Mouse (Mus musculus) cerebral cortex, adult 2 months (tissue): ENCODE measurements around the gene Fstl5.

Experiments used
- WGBS: fragments of 180-500 bp; shearing (Covaris S2); methylation state at CpG from one replicate; pipeline ENCODE4 v1.1.7; 2018; 5-methylcytosine and 5-hydroxymethylcytosine counted together

The Fstl5 gene

GRCm38 (mm10) chr3:76074060-76074707 is at the start of gene Fstl5:
Gene Fstl5, plus strand, starts transcription at chr3:76074270.
- under 1% methylated on average over 28 of the region's 28 CpGs for WGBS

GRCm38 (mm10) chr3:76051124-76051523 is 22.9 kb upstream of the Fstl5 start:
- WGBS, result 93% methylated on average over 3 of the region's 3 CpGs

GRCm38 (mm10) chr3:76061996-76062395 is 12.1 kb upstream of the Fstl5 start:
- WGBS, result 90% methylated on average over 1 of the region's 1 CpGs

GRCm38 (mm10) chr3:76067920-76068319 is 6.2 kb upstream of the Fstl5 start:
- under 1% methylated on average over 3 of the region's 3 CpGs for WGBS

GRCm38 (mm10) chr3:76072826-76073225 is 1.2 kb upstream of the Fstl5 start:
- WGBS, result 71% methylated on average over 7 of the region's 7 CpGs

GRCm38 (mm10) chr3:76140445-76140844 is 66.4 kb downstream of the Fstl5 start:
- 49% methylated on average over 1 of the region's 1 CpGs for WGBS

- WGBS, result 93% methylated on average over 11 of the region's 11 CpGs
Measured at GRCm38 (mm10) chr3:76147846-76148245, 73.8 kb downstream of the Fstl5 start.

GRCm38 (mm10) chr3:76238834-76239233 is 164.8 kb downstream of the Fstl5 start:
- WGBS, result 82% methylated on average over 2 of the region's 2 CpGs

- WGBS, result 37% methylated on average over 1 of the region's 1 CpGs
Measured at GRCm38 (mm10) chr3:76251385-76251784, 177.3 kb downstream of the Fstl5 start.

GRCm38 (mm10) chr3:76292993-76293392 is 218.9 kb downstream of the Fstl5 start:
- 95% methylated on average over 1 of the region's 1 CpGs for WGBS

GRCm38 (mm10) chr3:76294394-76294793 is 220.3 kb downstream of the Fstl5 start:
- 26% methylated on average over 1 of the region's 1 CpGs for WGBS

- WGBS, result 88% methylated on average over 2 of the region's 2 CpGs
Measured at GRCm38 (mm10) chr3:76301026-76301773, 227.1 kb downstream of the Fstl5 start.

- WGBS, result 74% methylated on average over 3 of the region's 3 CpGs
Measured at GRCm38 (mm10) chr3:76316991-76317390, 242.9 kb downstream of the Fstl5 start.

GRCm38 (mm10) chr3:76319531-76319930 is 245.5 kb downstream of the Fstl5 start:
- 90% methylated on average over 4 of the region's 4 CpGs for WGBS

- WGBS, result 84% methylated on average over 1 of the region's 1 CpGs
Measured at GRCm38 (mm10) chr3:76322431-76322830, 248.4 kb downstream of the Fstl5 start.

- WGBS, result 82% methylated on average over 4 of the region's 4 CpGs
Measured at GRCm38 (mm10) chr3:76336922-76337321, 262.9 kb downstream of the Fstl5 start.

- 84% methylated on average over 4 of the region's 4 CpGs for WGBS
Measured at GRCm38 (mm10) chr3:76369910-76370309, 295.8 kb downstream of the Fstl5 start.

- 63% methylated on average over 6 of the region's 6 CpGs for WGBS
Measured at GRCm38 (mm10) chr3:76428775-76429372, 354.8 kb downstream of the Fstl5 start.

GRCm38 (mm10) chr3:76468147-76468546 is 394.1 kb downstream of the Fstl5 start:
- 26% methylated on average over 1 of the region's 1 CpGs for WGBS

- 54% methylated on average over 3 of the region's 3 CpGs for WGBS
Measured at GRCm38 (mm10) chr3:76507891-76508290, 433.8 kb downstream of the Fstl5 start.

GRCm38 (mm10) chr3:76508811-76509210 is 434.7 kb downstream of the Fstl5 start:
- whole genome bisulfite sequencing, result 94% methylated on average over 14 of the region's 14 CpGs

GRCm38 (mm10) chr3:76572478-76572877 is 498.4 kb downstream of the Fstl5 start:
- 63% methylated on average over 3 of the region's 3 CpGs for WGBS
